Mouse (Mus musculus) hindbrain, embryonic 12.5 days (tissue): ENCODE measurements around the gene Rab31. TPM values are rescaled to one million over a fixed set of nuclear protein-coding genes. Genes with fewer than 3 reads are reported as not detected.
A peak's percentile ranks its signal among the peaks of the same experiment; 100 is the strongest.

Experiments
- ATAC-seq: fragments of 200-750 bp; cut with Nextera tagmentation; 2 replicates; pipeline ENCODE4 v1.8.0; 2017; ENCODE audit warnings: moderate TSS enrichment; ENCODE audit not compliant: low FRiP score
- H3K27ac ChIP-seq: fragments of 300-500 bp; sonication (generic); 2 replicates; pipeline ENCODE4 v1.5.1; 2016; ENCODE audit warnings: mild to moderate bottlenecking
- H3K27me3 ChIP-seq: fragments of 300-500 bp; sonication (generic); 2 replicates; pipeline ENCODE4 v1.6.1; 2016; ENCODE audit warnings: mild to moderate bottlenecking
- H3K36me3 ChIP-seq: fragments of 300-500 bp; sonication (generic); 2 replicates; pipeline ENCODE4 v1.6.1; 2016; ENCODE audit warnings: mild to moderate bottlenecking
- H3K4me1 ChIP-seq: fragments of 300-500 bp; sonication (generic); 2 replicates; pipeline ENCODE4 v1.6.1; 2016
- H3K4me2 ChIP-seq: fragments of 300-500 bp; sonication (generic); replicated peaks from 2 replicates; pipeline ENCODE4 v1.6.1; 2016; ENCODE audit warnings: mild to moderate bottlenecking
- H3K4me3 ChIP-seq: fragments of 300-500 bp; sonication (generic); 2 replicates; pipeline ENCODE4 v1.5.1; 2016; ENCODE audit warnings: mild to moderate bottlenecking
- H3K9ac ChIP-seq: fragments of 300-500 bp; sonication (generic); 2 replicates; pipeline ENCODE4 v1.6.1; 2016; ENCODE audit warnings: mild to moderate bottlenecking, moderate library complexity
- H3K9me3 ChIP-seq: fragments of 300-500 bp; sonication (generic); replicated peaks from 2 replicates; pipeline ENCODE4 v1.6.1; 2016; ENCODE audit warnings: mild to moderate bottlenecking
- WGBS: fragments of 180-500 bp; shearing (Covaris S2); methylation state at CpG from one replicate; pipeline ENCODE4 v1.1.7; 2016; 5-methylcytosine and 5-hydroxymethylcytosine counted together
- polyA plus RNA-seq: library from polyadenylated mRNA; unstranded; fragments of >200 nt; fragmentation: Nextera tagmentation; extraction: Ambion mirVana; gene quantifications from 2 replicates; pipeline ENCODE4 v1.2.1, GENCODE M21; 2016

Gene Rab31
- polyA plus RNA-seq, 1 experiment from 2014 or later: 76.9 TPM

DNA sequence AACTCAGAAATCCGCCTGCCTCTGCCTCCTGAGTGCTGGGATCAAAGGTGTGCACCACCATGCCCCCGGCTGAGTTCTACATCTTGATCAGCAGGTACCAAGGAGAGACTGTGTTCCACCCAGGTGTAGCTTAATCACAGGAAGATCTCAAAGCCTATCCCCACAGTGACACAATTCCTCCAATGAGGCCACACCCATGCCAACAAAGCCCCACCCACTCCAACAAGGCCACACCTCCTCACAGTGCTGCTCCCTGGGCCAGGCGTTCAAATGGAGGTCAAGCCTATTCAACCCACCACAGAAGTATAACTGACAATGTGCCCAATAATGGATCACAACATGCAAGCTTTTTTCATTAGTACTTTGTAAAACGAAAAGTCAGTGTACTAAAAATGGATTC, 4.9 kb upstream of the Rab31 start:
- Histone ChIP-seq H3K9ac (no peak overlapping the region), H3K4me3 (no peak overlapping the region), H3K4me1 (peaks cover 11% of the 10 kb centered on the region), H3K27ac (no peak overlapping the region), H3K36me3 (no peaks in the 10 kb centered on the region), H3K27me3 (no peaks in the 10 kb centered on the region; the same call in 1 of the 2 replicates), H3K9me3 (no peaks in the 10 kb centered on the region), H3K4me2 (no peak overlapping the region)
- WGBS: 87% methylated on average over 4 of the region's 4 CpGs
- ATAC-seq: no peak

DNA sequence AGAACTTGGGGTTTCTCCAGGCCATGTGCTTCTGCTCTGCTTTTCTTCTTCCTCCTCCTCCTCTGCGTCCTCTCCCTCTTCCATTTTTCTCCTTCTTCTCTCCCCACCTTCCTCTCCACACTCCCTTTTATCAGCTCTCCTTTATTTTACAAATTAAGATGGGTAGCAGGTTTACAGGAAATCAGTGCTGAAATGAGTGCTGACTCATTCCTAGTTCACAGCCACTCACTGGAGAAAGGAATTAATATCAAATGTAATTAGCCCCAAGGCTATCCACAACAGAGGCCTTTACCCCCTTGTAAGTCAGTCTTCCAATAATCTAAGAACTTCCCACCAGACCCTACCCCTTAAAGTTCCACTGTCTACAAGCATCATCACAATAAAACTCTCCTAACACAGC, 3.7 kb upstream of the Rab31 start:
- Histone ChIP-seq H3K9ac (no peak overlapping the region), H3K36me3 (no peaks in the 10 kb centered on the region), H3K27ac (no peak overlapping the region), H3K4me2 (no peak overlapping the region), H3K4me1 (peaks cover 12% of the 10 kb centered on the region), H3K9me3 (no peaks in the 10 kb centered on the region), H3K27me3 (no peaks in the 10 kb centered on the region; the same call in 1 of the 2 replicates), H3K4me3 (no peak overlapping the region)
- 79% methylated on average over 1 of the region's 1 CpGs for WGBS
- ATAC-seq: no peak

DNA sequence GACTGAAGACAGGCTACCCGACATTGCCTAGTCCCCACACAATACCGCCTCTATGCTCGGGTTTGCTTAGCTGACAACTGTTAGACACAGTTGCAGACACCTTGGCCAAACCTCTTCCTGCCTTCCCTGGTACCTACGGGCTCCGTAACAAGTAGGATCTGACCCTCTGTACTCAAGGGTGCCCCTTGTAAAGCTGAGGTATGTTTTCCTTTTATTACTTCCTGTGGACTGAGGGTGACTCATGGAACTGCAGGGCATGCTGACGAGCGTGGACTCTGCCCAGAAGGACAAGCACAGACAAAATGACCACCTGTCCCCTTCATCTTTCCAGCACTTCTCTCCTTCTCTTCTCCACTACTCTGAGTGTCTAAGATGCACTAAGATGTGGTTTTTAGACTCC, 1.9 kb upstream of the Rab31 start:
- Histone ChIP-seq H3K27me3 (no peaks in the 10 kb centered on the region; the same call in 1 of the 2 replicates), H3K9ac (no peak overlapping the region), H3K4me3 (no peak overlapping the region), H3K4me2 (no peak overlapping the region), H3K9me3 (no peaks in the 10 kb centered on the region), H3K36me3 (no peaks in the 10 kb centered on the region), H3K4me1 (peaks cover 30% of the 10 kb centered on the region), H3K27ac (no peak overlapping the region)
- 65% methylated on average over 7 of the region's 7 CpGs for WGBS
- ATAC-seq: no peak

DNA sequence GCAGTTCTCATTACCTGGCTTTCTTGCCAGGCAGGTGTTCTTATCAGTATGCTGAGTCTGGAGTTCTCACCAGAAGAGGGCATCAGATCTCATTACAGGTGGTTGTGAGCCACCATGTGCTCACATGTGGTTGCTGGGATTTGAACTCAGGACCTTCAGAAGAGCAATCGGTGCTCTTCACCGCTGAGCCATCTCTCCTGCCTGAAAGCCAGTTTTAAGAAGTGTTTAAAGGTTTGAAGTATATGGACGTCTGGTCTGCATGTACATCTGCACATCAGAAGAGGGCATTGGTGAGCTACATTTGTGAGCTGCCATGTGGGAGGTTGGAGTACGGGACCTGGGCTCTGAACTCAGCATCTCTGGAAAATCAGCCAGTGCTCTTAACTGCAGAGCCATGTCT, 1.1 kb upstream of the Rab31 start:
- Histone ChIP-seq H3K4me3 (no peak overlapping the region), H3K27me3 (no peaks in the 10 kb centered on the region; the same call in 1 of the 2 replicates), H3K4me1 (peaks cover 38% of the 10 kb centered on the region), H3K9me3 (no peaks in the 10 kb centered on the region), H3K9ac (no peak overlapping the region), H3K4me2 (no peak overlapping the region), H3K27ac (no peak overlapping the region), H3K36me3 (no peaks in the 10 kb centered on the region)
- 76% methylated on average over 4 of the region's 4 CpGs for WGBS
- ATAC-seq: no peak

DNA sequence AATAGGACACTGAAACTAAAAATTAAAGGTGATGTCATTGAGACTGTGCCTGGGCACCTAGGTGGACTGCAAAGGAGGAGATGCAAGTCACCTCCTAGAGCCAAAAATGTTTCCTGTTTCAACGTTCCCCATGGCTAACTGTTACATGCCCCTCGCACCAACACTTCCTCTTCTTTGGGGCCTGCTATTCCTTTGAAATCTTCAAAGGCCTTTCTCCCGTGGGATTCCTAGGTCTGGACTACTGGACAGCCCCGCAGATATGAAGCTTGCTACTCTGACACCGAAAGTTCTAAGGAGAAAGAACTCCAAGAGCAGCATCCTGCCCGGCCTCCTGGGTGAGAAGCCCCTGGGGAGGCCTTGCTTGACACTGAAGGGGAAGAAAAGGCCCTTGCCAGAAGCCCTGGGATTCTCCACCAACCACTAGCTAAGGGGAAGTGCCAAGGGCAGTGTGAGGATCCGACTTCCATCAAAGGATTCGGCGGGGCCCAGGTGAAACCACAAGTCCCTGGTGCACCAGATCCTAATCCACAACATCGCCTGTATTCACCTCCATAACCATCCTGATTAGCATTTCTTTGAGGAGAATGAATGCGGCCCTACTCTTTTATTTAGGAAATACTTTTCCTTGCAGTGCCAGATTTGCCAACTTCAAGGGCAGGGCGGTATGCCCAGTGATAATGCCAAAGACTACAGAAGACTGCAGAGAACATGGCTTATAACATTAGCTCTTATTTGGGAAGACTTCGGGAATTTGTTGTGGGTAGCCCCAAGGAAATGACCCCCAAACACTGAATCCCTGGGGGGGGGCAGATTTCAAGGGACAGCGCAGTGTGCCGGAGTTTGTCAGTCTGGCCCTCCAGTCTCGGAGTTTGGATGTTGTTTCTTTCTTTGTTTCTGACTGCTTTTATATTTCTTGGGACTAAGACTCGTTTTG, 1.3 kb downstream of the Rab31 start:
- H3K4me1 ChIP-seq: peaks cover 50% of the 10 kb centered on the region
- H3K4me3 ChIP-seq: peak overlapping the region; percentile 80
- no peaks in the 10 kb centered on the region for H3K9me3 ChIP-seq
- ATAC-seq: no peak
- no peaks in the 10 kb centered on the region for H3K36me3 ChIP-seq
- H3K9ac ChIP-seq: peak overlapping the region; percentile 89
- peak overlapping the region; percentile 85 for H3K4me2 ChIP-seq
- 23% methylated on average over 17 of the region's 17 CpGs for WGBS
- no peak overlapping the region for H3K27ac ChIP-seq
- no peaks in the 10 kb centered on the region; the same call in 1 of the 2 replicates for H3K27me3 ChIP-seq

DNA sequence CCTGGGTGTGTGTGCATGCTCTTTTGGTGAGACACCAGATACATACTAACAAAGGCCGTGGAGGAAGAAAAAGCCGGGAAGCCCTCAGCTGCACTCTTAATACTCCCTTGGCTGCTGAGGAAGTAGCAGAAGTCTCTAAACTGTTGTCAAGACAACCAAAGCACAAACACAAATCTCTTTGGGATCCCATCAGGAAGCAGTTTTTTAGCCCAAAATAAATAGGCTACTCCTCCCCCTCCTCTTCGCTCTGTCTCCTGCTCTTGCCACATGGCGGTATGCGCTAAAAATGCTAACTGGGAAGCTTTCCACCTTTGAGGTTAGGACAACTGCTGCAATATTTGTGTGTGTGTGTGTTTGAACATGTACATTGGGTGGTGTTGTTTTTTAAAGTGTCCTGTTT, 4.1 kb downstream of the Rab31 start:
- peaks cover 50% of the 10 kb centered on the region for H3K4me1 ChIP-seq
- no peak overlapping the region for H3K9ac ChIP-seq
- H3K27me3 ChIP-seq: no peaks in the 10 kb centered on the region; the same call in 1 of the 2 replicates
- no peak overlapping the region for H3K4me2 ChIP-seq
- H3K36me3 ChIP-seq: no peaks in the 10 kb centered on the region
- 0 out of 2 replicates have a peak overlapping the region, but pooled peaks have one; percentile 12 for H3K27ac ChIP-seq
- 58% methylated on average over 5 of the region's 5 CpGs for WGBS
- no peak overlapping the region for H3K4me3 ChIP-seq
- H3K9me3 ChIP-seq: no peaks in the 10 kb centered on the region
- ATAC-seq: no peak

DNA sequence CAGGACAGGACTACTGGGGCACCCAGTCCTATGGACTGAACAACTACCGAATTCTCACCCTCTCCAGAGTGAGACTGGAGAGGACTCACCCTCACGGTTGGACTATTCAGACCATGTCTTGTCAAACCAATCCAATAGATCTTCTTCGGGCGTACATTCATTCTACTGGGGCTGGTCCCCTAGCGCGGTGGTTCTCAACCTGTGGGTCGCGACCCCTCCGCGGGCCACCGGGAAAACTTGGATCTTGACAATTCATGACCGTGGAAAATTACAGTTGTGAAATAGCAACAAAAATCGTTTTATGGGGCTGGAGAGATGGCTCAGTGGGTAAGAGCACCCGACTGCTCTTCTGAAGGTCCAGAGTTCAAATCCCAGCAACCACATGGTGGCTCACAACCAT, 9.3 kb downstream of the Rab31 start:
- 97% methylated on average over 14 of the region's 14 CpGs for WGBS
- H3K36me3 ChIP-seq: peaks cover 9% of the 10 kb centered on the region
- H3K27ac ChIP-seq: no peak overlapping the region
- no peak overlapping the region for H3K4me2 ChIP-seq
- 0 out of 2 replicates have a peak, but pooled peaks cover 6% of the 10 kb centered on the region for H3K9me3 ChIP-seq
- no peak overlapping the region for H3K9ac ChIP-seq
- no peak overlapping the region for H3K4me3 ChIP-seq
- no peaks in the 10 kb centered on the region for H3K27me3 ChIP-seq
- H3K4me1 ChIP-seq: peaks cover 8% of the 10 kb centered on the region; the same call in 1 of the 2 replicates
- ATAC-seq: no peak

DNA sequence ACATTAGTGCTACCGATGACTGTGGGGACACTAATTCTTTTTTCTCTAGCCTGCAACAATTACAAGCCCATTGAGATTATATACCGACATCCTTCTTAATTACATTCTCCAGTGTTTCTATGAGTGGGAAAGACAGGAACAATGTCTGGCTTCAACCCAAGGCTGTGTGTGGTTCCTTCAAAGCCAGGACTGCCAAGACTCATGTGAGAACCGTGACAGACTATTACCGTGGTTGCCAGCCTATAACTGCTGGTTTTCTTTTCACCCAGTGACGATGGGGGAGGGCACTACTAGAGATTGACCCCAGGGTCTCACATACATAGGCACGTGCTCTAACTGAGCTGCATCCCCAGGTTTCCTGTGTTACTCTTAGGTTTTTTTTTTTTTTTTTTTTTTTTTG, 15.4 kb downstream of the Rab31 start:
- Histone ChIP-seq H3K4me1 (no peaks in the 10 kb centered on the region), H3K4me2 (no peak overlapping the region), H3K9ac (no peak overlapping the region), H3K27me3 (no peaks in the 10 kb centered on the region), H3K4me3 (no peak overlapping the region), H3K36me3 (peaks cover 30% of the 10 kb centered on the region), H3K9me3 (peaks cover 22% of the 10 kb centered on the region; the same call in 1 of the 2 replicates), H3K27ac (no peak overlapping the region)
- 74% methylated on average over 6 of the region's 6 CpGs for WGBS
- ATAC-seq: no peak

DNA sequence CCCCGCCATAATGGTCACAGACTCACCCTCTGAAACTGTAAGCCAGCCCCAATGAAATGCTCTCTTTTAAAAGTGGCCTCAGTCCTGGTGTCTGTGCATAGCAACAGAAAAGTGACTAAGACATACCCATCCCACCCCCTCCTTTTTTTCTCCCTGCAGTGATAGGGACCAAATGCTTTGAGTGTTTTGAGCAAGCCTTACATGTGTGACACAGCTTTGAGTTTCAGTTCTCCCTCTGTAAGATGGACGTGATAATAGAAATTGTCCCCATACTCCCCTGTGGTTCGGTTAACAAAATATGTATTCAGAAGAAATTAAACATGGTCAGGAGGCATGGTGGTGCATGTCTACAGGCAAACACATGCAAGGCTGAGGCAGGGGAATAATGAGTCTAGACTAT, 16.7 kb downstream of the Rab31 start:
- no peak overlapping the region for H3K27ac ChIP-seq
- 91% methylated on average over 3 of the region's 3 CpGs for WGBS
- ATAC-seq: no peak

DNA sequence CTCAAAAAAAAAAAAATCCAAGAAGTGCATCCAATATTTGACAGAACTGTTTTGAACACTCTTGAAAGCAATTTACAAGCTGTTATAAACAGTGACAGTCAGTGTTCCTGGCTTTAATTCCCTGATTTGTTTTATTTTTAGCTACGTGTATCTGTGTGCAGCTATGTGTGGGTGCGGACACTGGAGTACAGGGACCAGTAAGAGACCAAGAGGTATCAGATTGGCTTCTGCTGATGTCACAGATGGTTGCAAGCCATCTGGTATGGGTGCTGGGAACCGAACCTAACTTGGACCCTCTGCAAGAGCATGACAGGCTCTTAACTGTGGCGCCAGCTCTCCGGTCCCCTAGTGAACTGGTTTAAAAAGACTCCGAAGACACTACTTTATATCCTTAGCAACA, 19.4 kb downstream of the Rab31 start:
- Histone ChIP-seq H3K27me3 (no peaks in the 10 kb centered on the region), H3K9ac (no peak overlapping the region), H3K36me3 (peaks cover 21% of the 10 kb centered on the region), H3K4me1 (no peaks in the 10 kb centered on the region), H3K27ac (no peak overlapping the region), H3K4me3 (no peak overlapping the region), H3K4me2 (no peak overlapping the region), H3K9me3 (peaks cover 16% of the 10 kb centered on the region; the same call in 1 of the 2 replicates)
- no peak for ATAC-seq
- 94% methylated on average over 6 of the region's 6 CpGs for WGBS

More for the DNA sequence above, 16.7 kb downstream of the Rab31 start:
- H3K4me2 ChIP-seq: no peak overlapping the region
- H3K27me3 ChIP-seq: no peaks in the 10 kb centered on the region
- H3K36me3 ChIP-seq: peaks cover 30% of the 10 kb centered on the region
- peaks cover 22% of the 10 kb centered on the region; the same call in 1 of the 2 replicates for H3K9me3 ChIP-seq
- H3K4me1 ChIP-seq: no peaks in the 10 kb centered on the region
- H3K9ac ChIP-seq: no peak overlapping the region
- H3K4me3 ChIP-seq: no peak overlapping the region

DNA sequence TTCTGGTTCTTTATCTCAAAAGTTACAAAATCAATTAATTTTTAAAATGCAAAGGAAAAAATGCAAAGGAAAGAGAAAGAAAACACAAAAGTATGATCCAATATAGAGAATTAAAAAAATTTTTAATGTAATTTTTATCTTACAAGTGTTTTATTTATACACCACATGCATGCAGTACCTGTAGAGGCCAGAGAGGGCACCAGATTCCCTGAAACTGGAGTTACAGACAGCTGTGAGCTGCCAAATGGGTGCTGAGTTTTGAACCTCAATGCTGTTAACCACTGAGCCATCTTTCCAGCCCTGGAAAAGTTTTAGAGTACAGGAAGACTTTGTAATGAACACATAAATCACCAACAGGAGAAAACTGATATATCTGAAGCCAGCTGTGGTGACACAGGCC, 22.3 kb downstream of the Rab31 start:
- H3K4me1 ChIP-seq: peaks cover 5% of the 10 kb centered on the region; the same call in 1 of the 2 replicates
- H3K9ac ChIP-seq: no peak overlapping the region
- H3K27me3 ChIP-seq: no peaks in the 10 kb centered on the region
- no peak for ATAC-seq
- H3K36me3 ChIP-seq: peaks cover 21% of the 10 kb centered on the region
- no peak overlapping the region for H3K27ac ChIP-seq
- H3K4me3 ChIP-seq: no peak overlapping the region
- peaks cover 14% of the 10 kb centered on the region; the same call in 1 of the 2 replicates for H3K9me3 ChIP-seq
- H3K4me2 ChIP-seq: no peak overlapping the region

DNA sequence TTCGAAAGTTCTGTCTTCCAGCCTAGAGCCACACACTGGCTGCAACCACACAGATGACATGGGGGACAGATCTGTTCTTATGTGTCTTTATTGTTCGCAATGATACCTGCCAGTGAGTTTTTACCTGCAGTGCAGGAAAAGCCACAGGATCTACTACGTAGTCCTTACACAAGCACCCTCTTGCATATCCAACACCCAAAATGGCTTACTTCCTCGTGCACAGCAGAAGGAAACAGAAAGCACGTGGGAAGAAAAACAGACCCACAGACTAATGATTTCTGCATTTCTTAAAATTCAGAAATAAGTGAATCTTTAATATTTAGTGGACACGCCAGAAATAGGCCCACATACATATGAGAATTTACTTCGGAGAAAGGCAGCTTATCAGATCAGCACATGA, 22.7 kb downstream of the Rab31 start:
- peaks cover 5% of the 10 kb centered on the region; the same call in 1 of the 2 replicates for H3K4me1 ChIP-seq
- no peak overlapping the region for H3K4me3 ChIP-seq
- no peak overlapping the region for H3K9ac ChIP-seq
- H3K36me3 ChIP-seq: peaks cover 16% of the 10 kb centered on the region
- H3K9me3 ChIP-seq: peaks cover 9% of the 10 kb centered on the region; the same call in 1 of the 2 replicates
- H3K27ac ChIP-seq: no peak overlapping the region
- no peak for ATAC-seq
- no peak overlapping the region for H3K4me2 ChIP-seq
- 90% methylated on average over 7 of the region's 7 CpGs for WGBS
- H3K27me3 ChIP-seq: no peaks in the 10 kb centered on the region
